Mouse (Mus musculus): Measurements from ENCODE around the gene Tubal3.

GRCm38 (mm10) chr13:3907151-3907696, 10.8 kb upstream of the Tubal3 start:
- TF ChIP-seq POLR2A (IDR thresholded peaks at IDR 0.05; ENCODE audit: control insufficient read depth, extremely low read depth, insufficient read depth, low read length, poor library complexity) (no peak), CTCF (IDR thresholded peaks at IDR 0.05; ENCODE audit: borderline replicate concordance, control insufficient read depth, extremely low read depth, insufficient read depth, low read length, poor library complexity) (no peak)
